Mouse (Mus musculus): ENCODE data around the gene Htra3. TPM values are rescaled to one million over a fixed set of nuclear protein-coding genes. Genes with fewer than 3 reads are reported as not detected.
A peak's percentile ranks its signal among the peaks of the same experiment; 100 is the strongest.

Gene Htra3
- polyA plus RNA-seq (2015; fragmentation: Nextera tagmentation; extraction: Ambion mirVana) = 16.2 TPM in 2 replicates

- Histone ChIP-seq H3K4me3 (peak within 1 kb of the TSS; percentile 39), H3K9ac (peak within 1 kb of the TSS; percentile 66), H3K27ac (replicated peaks) (no peak within 1 kb of the TSS), H3K36me3 (no peaks in the 10 kb centered on the region), H3K27me3 (peaks cover 49% of the 10 kb centered on the region), H3K9me3 (no peaks in the 10 kb centered on the region), H3K4me2 (peak within 1 kb of the TSS; percentile 62), H3K4me1 (replicated peaks) (peaks cover 11% of the 10 kb centered on the region; the same call in 1 of the 2 replicates)
- WGBS = 9% methylated on average over 39 of the region's 42 CpGs
- 0 out of 2 replicates have a peak, but pooled peaks have one; percentile 40 for ATAC-seq (ENCODE audit: low read depth)
Measured at GRCm38 (mm10) chr5:35679256-35680155, at the start of gene Htra3. Gene Htra3 (minus strand): TSS chr5:35679782.

GRCm38 (mm10) chr5:35728957-35729460, 49.4 kb upstream of the Htra3 start:
- no peaks in the 10 kb centered on the region for H3K27me3 ChIP-seq
- peak overlapping the region; percentile 65 for H3K27ac ChIP-seq (replicated peaks)
- peak overlapping the region; percentile 34; the same call in 1 of the 2 replicates for H3K4me2 ChIP-seq
- 64% methylated on average over 11 of the region's 11 CpGs for WGBS
- ATAC-seq (ENCODE audit: low read depth) = no peak
- H3K36me3 ChIP-seq = no peaks in the 10 kb centered on the region
- 0 out of 2 replicates have a peak overlapping the region, but pooled peaks have one; percentile 4 for H3K4me3 ChIP-seq
- H3K4me1 ChIP-seq (replicated peaks) = no peaks in the 10 kb centered on the region
- H3K9me3 ChIP-seq = no peaks in the 10 kb centered on the region
- H3K9ac ChIP-seq = no peak overlapping the region

GRCm38 (mm10) chr5:35728344-35728956, 48.9 kb upstream of the Htra3 start:
- H3K36me3 ChIP-seq = no peaks in the 10 kb centered on the region
- H3K4me1 ChIP-seq (replicated peaks) = no peaks in the 10 kb centered on the region
- H3K27ac ChIP-seq (replicated peaks) = no peak overlapping the region; the same call in 1 of the 2 replicates
- peak overlapping the region; percentile 34 for H3K4me2 ChIP-seq
- no peaks in the 10 kb centered on the region for H3K27me3 ChIP-seq
- H3K9ac ChIP-seq = no peak overlapping the region
- H3K4me3 ChIP-seq = 0 out of 2 replicates have a peak overlapping the region, but pooled peaks have one; percentile 4
- H3K9me3 ChIP-seq = no peaks in the 10 kb centered on the region
- 86% methylated on average over 12 of the region's 12 CpGs for WGBS
- ATAC-seq (ENCODE audit: low read depth) = no peak

- H3K27ac ChIP-seq (replicated peaks) = no peak overlapping the region
- H3K9me3 ChIP-seq = no peaks in the 10 kb centered on the region
- H3K9ac ChIP-seq = no peak overlapping the region
- H3K36me3 ChIP-seq = no peaks in the 10 kb centered on the region
- H3K4me3 ChIP-seq = no peak overlapping the region
- no peak for ATAC-seq (ENCODE audit: low read depth)
- H3K27me3 ChIP-seq = no peaks in the 10 kb centered on the region
- WGBS = 89% methylated on average over 5 of the region's 5 CpGs
- no peaks in the 10 kb centered on the region for H3K4me1 ChIP-seq (replicated peaks)
- H3K4me2 ChIP-seq = no peak overlapping the region
Measured at GRCm38 (mm10) chr5:35727447-35727846, 47.9 kb upstream of the Htra3 start.

- no peak for ATAC-seq (ENCODE audit: low read depth)
- H3K36me3 ChIP-seq = no peaks in the 10 kb centered on the region
- H3K4me3 ChIP-seq = no peak overlapping the region
- H3K9me3 ChIP-seq = no peaks in the 10 kb centered on the region
- no peak overlapping the region for H3K4me2 ChIP-seq
- H3K9ac ChIP-seq = no peak overlapping the region
- no peak overlapping the region for H3K27ac ChIP-seq (replicated peaks)
- no peaks in the 10 kb centered on the region for H3K4me1 ChIP-seq (replicated peaks)
- H3K27me3 ChIP-seq = no peaks in the 10 kb centered on the region
- WGBS = 80% methylated on average over 3 of the region's 3 CpGs
Measured at GRCm38 (mm10) chr5:35725840-35726239, 46.3 kb upstream of the Htra3 start.

GRCm38 (mm10) chr5:35723900-35724299, 44.3 kb upstream of the Htra3 start:
- ATAC-seq (ENCODE audit: low read depth) = no peak
- H3K27me3 ChIP-seq = no peaks in the 10 kb centered on the region
- WGBS = 87% methylated on average over 5 of the region's 5 CpGs
- no peaks in the 10 kb centered on the region for H3K4me1 ChIP-seq (replicated peaks)
- H3K4me2 ChIP-seq = no peak overlapping the region
- H3K9me3 ChIP-seq = no peaks in the 10 kb centered on the region
- H3K4me3 ChIP-seq = no peak overlapping the region
- H3K36me3 ChIP-seq = no peaks in the 10 kb centered on the region
- H3K27ac ChIP-seq (replicated peaks) = no peak overlapping the region
- H3K9ac ChIP-seq = no peak overlapping the region

- WGBS = 55% methylated on average over 2 of the region's 2 CpGs
- Histone ChIP-seq H3K4me2 (no peak overlapping the region), H3K9ac (no peak overlapping the region), H3K36me3 (no peaks in the 10 kb centered on the region), H3K27me3 (no peaks in the 10 kb centered on the region), H3K9me3 (no peaks in the 10 kb centered on the region), H3K4me3 (no peak overlapping the region), H3K4me1 (replicated peaks) (no peaks in the 10 kb centered on the region), H3K27ac (replicated peaks) (no peak overlapping the region)
- no peak for ATAC-seq (ENCODE audit: low read depth)
Measured at GRCm38 (mm10) chr5:35722654-35723053, 43.1 kb upstream of the Htra3 start.

- Histone ChIP-seq H3K4me2 (no peak overlapping the region), H3K27ac (replicated peaks) (no peak overlapping the region), H3K4me1 (replicated peaks) (no peaks in the 10 kb centered on the region), H3K36me3 (no peaks in the 10 kb centered on the region), H3K9me3 (no peaks in the 10 kb centered on the region), H3K4me3 (no peak overlapping the region), H3K9ac (no peak overlapping the region), H3K27me3 (no peaks in the 10 kb centered on the region)
- no peak for ATAC-seq (ENCODE audit: low read depth)
- WGBS = 91% methylated on average over 2 of the region's 2 CpGs
Measured at GRCm38 (mm10) chr5:35721933-35722332, 42.4 kb upstream of the Htra3 start.

GRCm38 (mm10) chr5:35719880-35720279, 40.3 kb upstream of the Htra3 start:
- no peak overlapping the region for H3K4me3 ChIP-seq
- H3K27me3 ChIP-seq = no peaks in the 10 kb centered on the region
- no peaks in the 10 kb centered on the region for H3K9me3 ChIP-seq
- H3K36me3 ChIP-seq = no peaks in the 10 kb centered on the region
- H3K4me2 ChIP-seq = no peak overlapping the region
- no peak overlapping the region for H3K27ac ChIP-seq (replicated peaks)
- 91% methylated on average over 1 of the region's 1 CpGs for WGBS
- no peaks in the 10 kb centered on the region for H3K4me1 ChIP-seq (replicated peaks)
- H3K9ac ChIP-seq = no peak overlapping the region
- ATAC-seq (ENCODE audit: low read depth) = no peak

GRCm38 (mm10) chr5:35719343-35719742, 39.8 kb upstream of the Htra3 start:
- Histone ChIP-seq H3K4me1 (replicated peaks) (no peaks in the 10 kb centered on the region), H3K9me3 (no peaks in the 10 kb centered on the region), H3K27me3 (no peaks in the 10 kb centered on the region), H3K9ac (no peak overlapping the region), H3K4me3 (no peak overlapping the region), H3K4me2 (no peak overlapping the region), H3K27ac (replicated peaks) (no peak overlapping the region), H3K36me3 (no peaks in the 10 kb centered on the region)
- ATAC-seq (ENCODE audit: low read depth) = no peak

- Histone ChIP-seq H3K36me3 (no peaks in the 10 kb centered on the region), H3K27me3 (no peaks in the 10 kb centered on the region), H3K27ac (replicated peaks) (no peak overlapping the region), H3K4me3 (no peak overlapping the region), H3K9me3 (no peaks in the 10 kb centered on the region), H3K4me2 (no peak overlapping the region), H3K9ac (no peak overlapping the region), H3K4me1 (replicated peaks) (no peaks in the 10 kb centered on the region)
- WGBS = 84% methylated on average over 11 of the region's 11 CpGs
- no peak for ATAC-seq (ENCODE audit: low read depth)
Measured at GRCm38 (mm10) chr5:35718817-35719216, 39.2 kb upstream of the Htra3 start.

GRCm38 (mm10) chr5:35717946-35718345, 38.4 kb upstream of the Htra3 start:
- H3K4me3 ChIP-seq = no peak overlapping the region
- no peak overlapping the region for H3K27ac ChIP-seq (replicated peaks)
- 55% methylated on average over 4 of the region's 4 CpGs for WGBS
- ATAC-seq (ENCODE audit: low read depth) = no peak
- no peaks in the 10 kb centered on the region for H3K27me3 ChIP-seq
- H3K9ac ChIP-seq = no peak overlapping the region
- H3K9me3 ChIP-seq = no peaks in the 10 kb centered on the region
- no peaks in the 10 kb centered on the region for H3K36me3 ChIP-seq
- H3K4me1 ChIP-seq (replicated peaks) = no peaks in the 10 kb centered on the region
- no peak overlapping the region for H3K4me2 ChIP-seq
